Mouse (Mus musculus) stomach, postnatal 0 days (tissue): ENCODE measurements around the gene Usmg5.

Experiments
- CTCF ChIP-seq: IDR thresholded peaks from 2 replicates; pipeline ENCODE4 v1.5.1; 2016; ENCODE audit warnings: antibody characterized with exemption, low read depth, mild to moderate bottlenecking, moderate library complexity
- EP300 ChIP-seq: optimal IDR thresholded peaks from 2 replicates; pipeline ENCODE3; 2016; ENCODE audit warnings: antibody characterized with exemption

GRCm38 (mm10) chr19:47130551-47131125, 40.2 kb upstream of the Usmg5 start:
- TF ChIP-seq CTCF (no peak), EP300 (no peak)
